Mouse (Mus musculus): Measurements from ENCODE around the gene Atp8b5. TPM values are rescaled to one million over a fixed set of nuclear protein-coding genes. Genes with fewer than 3 reads are reported as not detected.
A peak's percentile ranks its signal among the peaks of the same experiment; 100 is the strongest.

Gene Atp8b5
- polyA plus RNA-seq, 1 experiment from 2014 or later, result 0.59 TPM

DNA sequence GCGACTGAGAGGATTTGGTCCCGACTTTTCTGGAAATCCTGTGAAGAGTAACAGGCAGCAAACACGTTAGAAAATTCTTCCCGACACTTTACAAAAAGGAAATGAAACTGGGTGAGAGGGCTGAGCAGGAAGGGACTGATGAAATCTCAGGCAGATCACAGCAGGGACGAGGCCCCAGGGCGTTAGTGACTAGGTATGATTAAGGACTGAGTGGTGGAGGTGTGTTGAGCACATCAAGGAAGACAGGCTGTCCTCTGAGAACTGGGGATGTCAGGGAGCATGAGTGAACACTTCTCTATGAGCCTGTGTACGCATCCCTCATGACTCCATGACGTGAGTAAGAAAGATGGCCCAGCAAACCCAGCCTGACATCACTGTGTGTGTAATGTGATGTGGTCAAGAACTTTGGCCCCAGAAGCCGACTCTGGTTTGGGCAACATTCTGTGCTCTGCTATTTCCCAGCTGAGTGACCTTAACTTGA is 152.9 kb downstream of the Atp8b5 start:
- H3K27me3 ChIP-seq, result no peaks in the 10 kb centered on the region
- ATAC-seq (peak; percentile 41), DNase-seq (ENCODE audit: low read depth, low spot score) (peak; percentile 46)
- ChIA-PET POLR2A (interaction anchor here (0.8 kb wide), 1 partner anchor 164 kb away, joined by 3 read pairs; no protein-coding TSS in a partner anchor), CTCF (interaction anchor here (1.1 to 1.3 kb wide), 2 partner anchors 17 to 153 kb away, joined by 3 to 4 read pairs; partner anchors contain the start of gene Atp8b5)
- TF ChIP-seq CTCF (IDR thresholded peaks at IDR 0.05), result no peak
- in situ Hi-C loops (cut with MboI; ENCODE audit: low pct_unique_long_range_greater_than_20kb), result loop anchor here (5.0 kb wide), 3 partner anchors 38 to 373 kb away; partner anchors contain the start of genes Atp8b5, Fam214b and Rusc2

DNA sequence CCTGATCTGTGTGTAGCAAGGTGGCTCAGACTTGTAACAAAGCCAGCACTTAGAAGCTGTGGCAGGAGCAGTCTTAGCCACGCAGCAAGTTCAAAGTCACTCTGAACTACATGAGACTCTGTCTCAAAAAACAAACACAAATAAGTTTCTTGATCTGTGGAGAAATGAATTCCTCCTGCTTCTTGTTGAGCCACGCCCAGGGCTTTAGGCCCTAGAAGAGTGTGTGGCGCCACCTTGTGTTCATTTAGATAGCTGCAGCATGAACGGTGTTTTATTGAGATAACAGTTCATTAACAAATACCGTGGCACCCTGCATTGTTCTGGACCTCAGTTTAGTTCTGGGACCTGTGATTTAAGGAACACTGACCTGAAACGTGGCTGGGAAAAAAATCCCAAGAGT is 153.3 kb downstream of the Atp8b5 start:
- POLR2A ChIA-PET, result interaction anchor here (0.6 to 0.9 kb wide), 3 partner anchors 37 to 363 kb away, joined by 3 read pairs; no protein-coding TSS in a partner anchor

DNA sequence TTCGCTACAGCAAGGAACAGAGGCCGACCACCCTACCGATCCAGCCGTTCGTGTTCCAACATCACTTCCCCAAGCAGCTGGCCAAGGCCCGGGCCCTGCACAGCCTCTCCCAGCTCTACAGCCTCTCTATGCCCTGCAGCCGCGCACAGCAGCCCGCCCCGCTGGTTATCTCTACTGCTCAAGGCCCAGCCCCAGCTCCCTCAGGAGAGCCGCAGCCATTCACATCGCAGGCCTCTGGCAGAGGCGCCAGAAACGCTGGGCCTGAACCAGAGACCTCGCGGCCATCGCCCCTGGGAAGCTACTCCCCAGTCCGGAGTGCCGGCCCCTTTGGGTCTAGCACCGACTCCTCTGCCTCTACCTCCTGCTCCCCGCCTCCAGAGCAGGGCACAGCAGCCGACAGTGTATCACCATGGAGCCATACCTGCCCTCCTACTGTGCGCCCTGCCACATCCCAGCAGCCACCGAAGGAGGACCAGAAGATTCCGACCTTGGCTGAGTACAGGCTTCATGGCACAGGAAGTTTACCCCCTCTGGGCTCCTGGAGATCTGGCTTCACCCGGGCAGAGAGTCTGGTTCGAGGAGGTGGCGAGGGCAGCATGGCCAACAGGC is 154.8 kb downstream of the Atp8b5 start:
- POLR2A ChIA-PET, result no interaction called here
- TF ChIP-seq CTCF (IDR thresholded peaks at IDR 0.05), result no peak
- in situ Hi-C loops (cut with MboI; ENCODE audit: low pct_unique_long_range_greater_than_20kb), result loop anchor here (5.0 kb wide), 2 partner anchors 154 to 374 kb away; partner anchors contain the start of genes Atp8b5 and Fam214b
- no peak for ATAC-seq
- no peak for DNase-seq (ENCODE audit: low read depth, low spot score)
- CTCF ChIA-PET, result interaction anchor here (1.0 to 1.5 kb wide), 2 partner anchors 11 to 20 kb away, joined by 3 to 5 read pairs; partner anchors contain the start of gene Tesk1
- no peaks in the 10 kb centered on the region for H3K27me3 ChIP-seq

More for the DNA sequence above, 153.3 kb downstream of the Atp8b5 start:
- CTCF ChIA-PET, result interaction anchor here (1.0 to 1.5 kb wide), 4 partner anchors 18 to 153 kb away, joined by 3 to 5 read pairs (median 4); partner anchors contain the start of genes Atp8b5 and Tesk1
- no peak for ATAC-seq
- H3K27me3 ChIP-seq, result no peaks in the 10 kb centered on the region
- DNase-seq (ENCODE audit: low read depth, low spot score), result peak; percentile 51
- no peak for TF ChIP-seq CTCF (IDR thresholded peaks at IDR 0.05)
- in situ Hi-C loops (cut with MboI; ENCODE audit: low pct_unique_long_range_greater_than_20kb), result loop anchor here (5.0 kb wide), 2 partner anchors 153 to 373 kb away; partner anchors contain the start of genes Atp8b5 and Fam214b

Other genes with a start within 250 kb of the Atp8b5 start
- 11.3 TPM for gene Pigo, start 241.3 kb upstream of the Atp8b5 start, polyA plus RNA-seq (2021)
- 134 TPM for gene Stoml2, start 235.4 kb upstream of the Atp8b5 start, polyA plus RNA-seq (2021)
- 25.1 TPM for gene Fam214b, start 220.9 kb upstream of the Atp8b5 start, polyA plus RNA-seq (2021)
- 8.2 TPM for gene Unc13b, start 208.2 kb upstream of the Atp8b5 start, polyA plus RNA-seq (2021)
- gene Rusc2, start 114.8 kb downstream of the Atp8b5 start, polyA plus RNA-seq (2021), result 29.6 TPM
- gene Fam166b, start 162.0 kb downstream of the Atp8b5 start, polyA plus RNA-seq (2021), result 0.17 TPM
- gene Tesk1, start 174.8 kb downstream of the Atp8b5 start, polyA plus RNA-seq (2021), result 50.4 TPM
- gene Cd72, start 187.5 kb downstream of the Atp8b5 start, polyA plus RNA-seq (2021), result 3.3 TPM
- gene Sit1, start 216.6 kb downstream of the Atp8b5 start, polyA plus RNA-seq (2021), result not detected
- 42.8 TPM for gene Ccdc107, start 225.7 kb downstream of the Atp8b5 start, polyA plus RNA-seq (2021)
- 5.5 TPM for gene Arhgef39, start 232.5 kb downstream of the Atp8b5 start, polyA plus RNA-seq (2021)
- gene Car9, start 239.8 kb downstream of the Atp8b5 start, polyA plus RNA-seq (2021), result not detected